Mouse (Mus musculus) left cerebral cortex, adult 2 months (tissue): ENCODE results near the gene Cep44. TPM values are rescaled to one million over a fixed set of nuclear protein-coding genes. Genes with fewer than 3 reads are reported as not detected.

Source experiments
- DNase-seq, 2 experiments: peaks; one replicate each; pipeline ENCODE4 v3.0.0; 2021 to 2022; ENCODE audit warnings: low spot score in 2 of 2, mixed read lengths in 1 of 2; ENCODE audit errors: extremely low spot score in 1 of 2
- H3K27ac ChIP-seq: fragments of 200-600 bp; 2 replicates; pipeline ENCODE4 v1.8.1; 2022
- H3K4me3 ChIP-seq: fragments of 200-600 bp; 2 replicates; pipeline ENCODE4 v1.8.1; 2022
- CTCF ChIP-seq: fragments of 200-600 bp; IDR thresholded peaks from 2 replicates; pipeline ENCODE4 v1.8.1; 2022; ENCODE audit warnings: antibody characterized with exemption, mild to moderate bottlenecking, moderate library complexity
- intact Hi-C: fragments of 180-260 bp; cut with DNase I; formaldehyde crosslinking; loops from one replicate; pipeline ENCODE4 v1.15.1; 2025
- long read RNA-seq, 2 experiments: library from polyadenylated mRNA; stranded (forward); transcript quantifications; one replicate each; pipeline ENCODE4 v2.0.0; 2021; ENCODE audit warnings: borderline mapping rate in 2 of 2
- total RNA-seq, 2 experiments: library from RNA; stranded (reverse); gene quantifications; 2 replicates each; pipeline ENCODE4 v1.2.3; 2021

The Cep44 gene
- total RNA-seq: 10 to 100 TPM; 20.4 to 24.0 TPM
- long read RNA-seq, experiment 1, partial matches to known transcripts: 2 of 11 reads
- long read RNA-seq, experiment 1, other reads (novel, unspliced or antisense): 9 of 11 reads
- long read RNA-seq, experiment 2, partial matches to known transcripts: 4 of 17 reads
- long read RNA-seq, experiment 2, other reads (novel, unspliced or antisense): 13 of 17 reads

GRCm38 (mm10) chr8:56550558-56551360 is at the start of gene Cep44, which contains the start of gene Fbxo8:
TSS of gene Cep44 (minus strand) at chr8:56551047.
TSS of gene Fbxo8 (plus strand) at chr8:56551090.
- no peak for TF ChIP-seq CTCF
- Histone ChIP-seq H3K27ac (peak within 1 kb of the TSS; percentile 94), H3K4me3 (peak within 1 kb of the TSS; percentile 74)
- intact Hi-C loops: no loop called here
- DNase-seq: peak; percentile 70 to 75

GRCm38 (mm10) chr8:56591502-56591901 is 40.7 kb upstream of the Cep44 start:
- no peak for TF ChIP-seq CTCF
- intact Hi-C loops: no loop called here
- no peak overlapping the region for H3K4me3 ChIP-seq
- DNase-seq: no peak
- no peak overlapping the region for H3K27ac ChIP-seq

GRCm38 (mm10) chr8:56591084-56591483 is 40.2 kb upstream of the Cep44 start:
- no peak for DNase-seq
- intact Hi-C loops: no loop called here
- no peak for TF ChIP-seq CTCF
- Histone ChIP-seq H3K4me3 (no peak overlapping the region), H3K27ac (no peak overlapping the region)

GRCm38 (mm10) chr8:56589004-56589403 is 38.2 kb upstream of the Cep44 start:
- Histone ChIP-seq H3K4me3 (no peak overlapping the region), H3K27ac (no peak overlapping the region)
- intact Hi-C loops: no loop called here
- no peak for TF ChIP-seq CTCF
- no peak for DNase-seq

- peak; percentile 15 for TF ChIP-seq CTCF
- no peak overlapping the region for H3K27ac ChIP-seq
- no peak for DNase-seq
- no peak overlapping the region for H3K4me3 ChIP-seq
- intact Hi-C loops: no loop called here
Measured at GRCm38 (mm10) chr8:56582841-56583240, 32.0 kb upstream of the Cep44 start.

- TF ChIP-seq CTCF: no peak
- DNase-seq: no peak
- intact Hi-C loops: no loop called here
- Histone ChIP-seq H3K27ac (no peak overlapping the region), H3K4me3 (no peak overlapping the region)
Measured at GRCm38 (mm10) chr8:56580918-56581317, 30.1 kb upstream of the Cep44 start.

GRCm38 (mm10) chr8:56566856-56567255 is 16.0 kb upstream of the Cep44 start:
- no peak overlapping the region for H3K27ac ChIP-seq
- no peak overlapping the region for H3K4me3 ChIP-seq
- intact Hi-C loops: no loop called here
- no peak for DNase-seq
- TF ChIP-seq CTCF: no peak

GRCm38 (mm10) chr8:56564399-56565047 is 13.7 kb upstream of the Cep44 start:
- TF ChIP-seq CTCF: no peak
- DNase-seq: no peak
- Histone ChIP-seq H3K27ac (no peak overlapping the region), H3K4me3 (no peak overlapping the region)
- intact Hi-C loops: no loop called here

- TF ChIP-seq CTCF: no peak
- Histone ChIP-seq H3K27ac (no peak overlapping the region), H3K4me3 (peak overlapping the region; percentile 74)
- DNase-seq: no peak
- intact Hi-C loops: no loop called here
Measured at GRCm38 (mm10) chr8:56552551-56553103, 1.8 kb upstream of the Cep44 start.

GRCm38 (mm10) chr8:56552045-56552444 is 1.2 kb upstream of the Cep44 start:
- no peak for TF ChIP-seq CTCF
- DNase-seq: no peak
- intact Hi-C loops: no loop called here
- Histone ChIP-seq H3K4me3 (peak overlapping the region; percentile 74), H3K27ac (peak overlapping the region; percentile 94)

- DNase-seq: peak; percentile 80 to 88
- peak overlapping the region; percentile 74 for H3K4me3 ChIP-seq
- peak overlapping the region; percentile 94 for H3K27ac ChIP-seq
- TF ChIP-seq CTCF: no peak
- intact Hi-C loops: no loop called here
Measured at GRCm38 (mm10) chr8:56551361-56551852, 560 bp upstream of the Cep44 start.

- TF ChIP-seq CTCF: no peak
- no peak for DNase-seq
- intact Hi-C loops: no loop called here
- no peak overlapping the region for H3K4me3 ChIP-seq
- H3K27ac ChIP-seq: no peak overlapping the region
Measured at GRCm38 (mm10) chr8:56547866-56548265, 3.0 kb downstream of the Cep44 start.
